25 mouse cellular contexts compared by ENCODE assay signal in the genomic region with DNA sequence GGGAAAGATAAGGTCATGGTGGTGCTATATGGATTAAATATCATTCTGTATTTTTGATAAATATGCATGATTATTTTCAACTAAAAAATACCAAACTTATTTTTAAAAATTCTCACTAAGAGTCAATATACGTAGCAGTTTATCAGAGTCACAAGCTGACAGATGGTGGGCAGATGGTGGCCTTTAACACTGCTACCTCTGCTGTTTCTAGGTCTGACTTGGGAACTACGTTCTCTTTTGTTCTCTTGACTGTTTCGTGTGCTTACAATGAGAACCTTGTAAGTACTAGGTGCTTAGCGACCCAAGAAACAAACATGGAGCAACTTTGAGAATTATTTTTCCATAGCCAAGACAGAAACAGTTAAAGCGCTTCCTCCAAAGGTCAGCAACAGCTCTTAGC.
A peak's percentile ranks its signal among the peaks of the same experiment; 100 is the strongest.
DNase-seq lines count a peak whose midpoint lies in the region; ATAC-seq and TF ChIP-seq lines count a peak whose summit lies in the region.
"Had no signal": no experiment of that assay in that cellular context is flagged by ENCODE, and none has a peak within 500 bp of the region (broad histone marks: within the 10 kb centered on the region; RNA-seq: fewer than 3 reads in every experiment).

No protein-coding gene starts in this region.

- TF ChIP-seq CTCF in stomach, postnatal 0 days (IDR thresholded peaks at IDR 0.05; ENCODE audit: low read depth): no peak

- H3K27ac ChIP-seq in stomach, postnatal 0 days (replicated peaks): no peak overlapping the region
- H3K27ac ChIP-seq: forebrain, embryonic 15.5 days; gastrocnemius, adult 2 months; hindbrain, embryonic 13.5 days; liver, embryonic 12.5 days; midbrain, embryonic 12.5 days had no signal

- H3K4me1 ChIP-seq in stomach, postnatal 0 days (replicated peaks; ENCODE audit: control insufficient read depth, insufficient read depth): no peaks in the 10 kb centered on the region
- H3K4me1 ChIP-seq: forebrain, embryonic 15.5 days; hindbrain, embryonic 13.5 days; liver, embryonic 12.5 days; midbrain, embryonic 12.5 days had no signal

- intact Hi-C loops in left cerebral cortex, postnatal 4 days (cut with DNase I): no loop called here
- intact Hi-C loops in left cerebral cortex, postnatal 25 days (cut with DNase I): no loop called here

- no peaks in the 10 kb centered on the region for H3K36me3 ChIP-seq in stomach, postnatal 0 days (ENCODE audit: control insufficient read depth, insufficient read depth, low read length)
- H3K36me3 ChIP-seq: forebrain, embryonic 15.5 days; hindbrain, embryonic 13.5 days; liver, embryonic 12.5 days; midbrain, embryonic 12.5 days had no signal

- no peaks in the 10 kb centered on the region for H3K9me3 ChIP-seq in stomach, postnatal 0 days (ENCODE audit: control insufficient read depth, low read length)
- H3K9me3 ChIP-seq: forebrain, embryonic 15.5 days; hindbrain, embryonic 13.5 days; liver, embryonic 12.5 days; midbrain, embryonic 12.5 days had no signal

- H3K4me3 ChIP-seq in stomach, postnatal 0 days (ENCODE audit: low read depth, low read length): no peak overlapping the region
- H3K4me3 ChIP-seq: forebrain, embryonic 15.5 days; gastrocnemius, adult 2 months; hindbrain, embryonic 13.5 days; liver, embryonic 12.5 days; midbrain, embryonic 12.5 days had no signal

- no peak overlapping the region for H3K9ac ChIP-seq in stomach, postnatal 0 days (ENCODE audit: low read length)
- H3K9ac ChIP-seq: forebrain, embryonic 15.5 days; hindbrain, embryonic 13.5 days; liver, embryonic 12.5 days; liver, postnatal 0 days; midbrain, embryonic 12.5 days had no signal

- TF ChIP-seq EP300 in stomach, postnatal 0 days (optimal IDR thresholded peaks at IDR 0.05): no peak

- DNase-seq in left cerebral cortex, postnatal 4 days: peak; percentile 9
- no peak for DNase-seq in left cerebral cortex, postnatal 25 days (ENCODE audit: low spot score in 2 of 2)
- DNase-seq in cerebellum, adult 11-12 months: peak; percentile 73
- peak; percentile 87 for DNase-seq in cerebellum, adult 9-10 months
- DNase-seq in cerebellum, postnatal 36 days: peak; percentile 77 to 82
- DNase-seq in stomach, postnatal 0 days (ENCODE audit: low spot score): no peak
- DNase-seq in kidney, adult 8-10 months: no peak
- no peak for DNase-seq in adrenal gland, postnatal 25 days
- DNase-seq: adrenal gland, postnatal 14 days; gastrocnemius, adult 2 months; gastrocnemius, postnatal 36 days; heart, adult 18-20 months; heart, postnatal 36 days; kidney, postnatal 14 days; layer of hippocampus, adult 9-11 months; liver, postnatal 0 days; lung, postnatal 36 days; thymus, postnatal 14 days had no signal

- no peak overlapping the region for H3K4me2 ChIP-seq in stomach, postnatal 0 days (replicated peaks; ENCODE audit: low read depth)
- H3K4me2 ChIP-seq: forebrain, embryonic 15.5 days; heart, embryonic 11.5 days; hindbrain, embryonic 13.5 days; liver, embryonic 12.5 days; midbrain, embryonic 12.5 days had no signal

- ATAC-seq in stomach, postnatal 0 days (ENCODE audit: low FRiP score, low TSS enrichment): no peak
- ATAC-seq: forebrain, embryonic 15.5 days; intestine, postnatal 0 days; liver, embryonic 12.5 days; liver, postnatal 0 days had no signal

- WGBS in stomach, postnatal 0 days: 68% methylated on average over 5 of the region's 5 CpGs

- no peaks in the 10 kb centered on the region for H3K27me3 ChIP-seq in stomach, postnatal 0 days (ENCODE audit: control insufficient read depth, insufficient read depth, low read length)
- H3K27me3 ChIP-seq: CH12.LX; forebrain, embryonic 15.5 days; hindbrain, embryonic 13.5 days; liver, embryonic 12.5 days; midbrain, embryonic 12.5 days had no signal

Comparison
In these comparisons a context has a peak if more than half of its experiments do, and no peak if none do; other contexts are left out.
1. DNase-seq: peak in left cerebral cortex, postnatal 4 days (single experiment), cerebellum, adult 11-12 months (single experiment), cerebellum, adult 9-10 months (single experiment) and cerebellum, postnatal 36 days (2 of 2); none in left cerebral cortex, postnatal 25 days (0 of 2), stomach, postnatal 0 days (single experiment), kidney, adult 8-10 months (0 of 2) and adrenal gland, postnatal 25 days (single experiment).